Mouse (Mus musculus) heart, adult 10 weeks (tissue): Measurements from ENCODE around the gene Mgat4d. TPM values are rescaled to one million over a fixed set of nuclear protein-coding genes. Genes with fewer than 3 reads are reported as not detected.

Experiments
- polyA plus RNA-seq: library from polyadenylated mRNA; stranded (reverse); fragments of 350-450 nt; fragmentation: Illumina TruSeq; extraction: RNeasy Lipid Tissue Mini Kit (QIAGEN cat#74804); gene quantifications from one replicate; pipeline ENCODE4 v1.2.3, GENCODE M21; 2014; ENCODE audit warnings: low read depth, low replicate concordance

The Mgat4d gene
- not detected for polyA plus RNA-seq

DNA sequence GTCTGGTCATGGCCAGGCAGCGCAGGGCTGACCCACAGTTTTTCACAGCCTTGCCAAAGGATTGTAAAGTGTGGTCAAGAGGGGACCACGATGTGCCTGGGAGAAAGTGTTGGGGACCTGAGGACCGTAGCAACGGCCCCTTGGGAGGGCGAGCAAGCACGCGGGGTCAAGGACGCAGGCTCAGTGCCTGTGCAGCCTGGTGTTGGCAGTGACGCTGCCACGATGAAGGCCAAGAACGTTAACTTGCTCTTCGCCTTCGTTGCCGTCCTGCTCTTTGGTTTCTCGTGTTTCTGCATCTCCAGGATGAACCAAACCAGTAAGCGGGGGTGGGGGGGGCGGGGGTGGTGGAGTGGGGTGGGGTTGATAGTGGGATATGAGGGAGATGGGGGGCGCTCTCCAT is at the start of gene Mgat4d:
Gene Mgat4d (plus strand): TSS at position 209 of the 400 bp plus-strand sequence.

DNA sequence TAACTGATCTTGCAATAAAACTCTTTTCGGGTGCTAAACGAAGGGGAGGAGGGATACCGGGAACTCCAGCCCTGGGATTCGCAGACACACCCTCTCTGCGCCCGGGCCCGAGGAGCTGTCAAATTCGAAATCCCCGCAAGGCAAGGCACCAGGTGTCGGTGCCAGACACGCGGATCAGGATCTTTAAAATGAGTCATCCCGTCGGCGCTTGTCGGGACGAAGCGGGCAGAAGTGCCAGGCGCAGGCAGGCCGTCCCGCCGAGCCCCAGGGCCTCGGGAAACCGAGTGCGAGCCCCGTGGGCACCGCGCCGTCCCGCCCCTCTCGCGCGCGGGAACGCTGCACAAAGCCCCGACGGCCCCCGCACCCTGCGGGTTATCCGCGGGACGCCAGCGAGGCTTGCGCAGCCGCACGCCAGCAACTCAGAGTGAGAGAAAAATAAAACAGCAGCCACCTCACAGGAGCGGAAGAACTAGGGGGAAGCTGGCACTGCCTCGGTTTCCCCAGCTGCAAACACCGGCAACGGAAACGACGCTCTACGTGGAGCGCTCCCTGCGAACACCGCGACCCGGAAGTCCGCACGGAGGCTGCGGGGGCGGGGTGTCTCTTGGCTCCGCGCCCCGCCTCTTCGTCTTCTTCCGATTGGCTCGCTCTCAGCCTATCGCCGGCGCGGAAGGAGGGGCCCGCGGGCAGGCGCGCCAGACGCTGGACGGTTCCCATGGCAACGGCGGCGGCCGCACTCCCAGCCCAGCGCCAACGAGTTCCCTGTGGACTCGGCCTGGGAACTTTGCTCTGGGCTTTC is 16.2 kb upstream of the Mgat4d start, which contains the start of gene Elmod2:
Gene Elmod2 (minus strand): TSS at position 588 of the 799 bp plus-strand sequence.

DNA sequence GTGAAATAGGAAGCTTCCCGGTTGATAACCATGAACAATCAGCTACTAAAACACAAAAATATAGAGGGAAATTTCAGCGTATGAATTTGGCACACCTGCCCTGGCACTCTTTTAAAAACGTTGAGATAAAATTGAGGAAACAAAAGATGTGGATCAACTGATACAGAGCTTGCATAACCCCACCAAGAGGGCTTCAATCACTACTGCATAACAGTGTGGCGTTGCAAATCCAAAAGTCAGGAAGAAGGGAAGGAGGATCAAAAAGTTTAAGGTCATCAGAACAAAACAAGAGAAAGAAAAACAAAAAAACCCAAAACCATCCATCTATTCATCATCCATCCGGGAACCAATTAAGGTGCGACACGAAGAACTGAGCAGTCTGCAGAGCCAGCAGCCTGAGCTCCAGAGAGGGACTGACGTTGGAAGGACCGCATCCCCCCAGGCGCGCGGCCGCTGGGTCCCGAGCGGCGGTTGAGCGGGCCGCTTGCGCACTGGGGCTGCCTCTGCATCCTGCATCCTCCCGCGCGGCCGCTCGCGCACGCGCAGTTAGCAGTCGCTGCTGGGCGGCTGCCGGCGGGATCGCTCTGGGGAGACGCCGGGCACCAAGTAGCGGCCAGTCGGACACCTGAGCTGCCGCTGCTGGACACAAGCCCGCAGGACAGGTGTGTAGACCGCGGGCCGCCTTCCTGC is 41.2 kb downstream of the Mgat4d start, which contains the start of gene Clgn:
Gene Clgn (plus strand): TSS at position 552 of the 690 bp plus-strand sequence.

Other genes with a start within 250 kb of the Mgat4d start
- gene Tbc1d9, start 183.1 kb upstream of the Mgat4d start, polyA plus RNA-seq, result 2.6 TPM
- not detected for gene Gm10645, start 182.3 kb upstream of the Mgat4d start, polyA plus RNA-seq
- gene Ucp1, start 58.1 kb upstream of the Mgat4d start, polyA plus RNA-seq, result 33.7 TPM
- 9.8 TPM for gene Elmod2, start 16.0 kb upstream of the Mgat4d start, polyA plus RNA-seq
- not detected for gene Clgn, start 41.4 kb downstream of the Mgat4d start, polyA plus RNA-seq
- gene Scoc, start 109.9 kb downstream of the Mgat4d start, polyA plus RNA-seq, result 88.1 TPM
- not detected for gene Olfr370, start 187.3 kb downstream of the Mgat4d start, polyA plus RNA-seq
- gene Ndufb7, start 218.2 kb downstream of the Mgat4d start, polyA plus RNA-seq, result 866 TPM